Mouse (Mus musculus) neural tube, embryonic 13.5 days (tissue): ENCODE measurements around the gene Sept4. TPM values are rescaled to one million over a fixed set of nuclear protein-coding genes. Genes with fewer than 3 reads are reported as not detected.
A peak's percentile ranks its signal among the peaks of the same experiment; 100 is the strongest.

Source experiments
- ATAC-seq: fragments of 200-750 bp; cut with Nextera tagmentation; 2 replicates; pipeline ENCODE4 v1.8.0; 2017; ENCODE audit warnings: low read depth, mild to moderate bottlenecking, moderate TSS enrichment, moderate library complexity
- H3K27ac ChIP-seq: fragments of 300-500 bp; sonication (generic); replicated peaks from 2 replicates; pipeline ENCODE4 v1.5.1; 2015; ENCODE audit warnings: moderate library complexity, mild to moderate bottlenecking, inconsistent platforms
- H3K27me3 ChIP-seq: fragments of 300-500 bp; sonication (generic); 2 replicates; pipeline ENCODE4 v1.6.1; 2015; ENCODE audit warnings: mild to moderate bottlenecking, inconsistent platforms
- H3K36me3 ChIP-seq: fragments of 300-500 bp; sonication (generic); 2 replicates; pipeline ENCODE4 v1.6.1; 2015; ENCODE audit warnings: mild to moderate bottlenecking, inconsistent platforms
- H3K4me1 ChIP-seq: fragments of 300-500 bp; sonication (generic); replicated peaks from 2 replicates; pipeline ENCODE4 v1.6.1; 2015; ENCODE audit warnings: inconsistent platforms
- H3K4me2 ChIP-seq: fragments of 300-500 bp; sonication (generic); 2 replicates; pipeline ENCODE4 v1.6.1; 2015; ENCODE audit warnings: inconsistent platforms, mild to moderate bottlenecking, moderate library complexity
- H3K4me3 ChIP-seq: fragments of 300-500 bp; sonication (generic); 2 replicates; pipeline ENCODE4 v1.5.1; 2015; ENCODE audit warnings: mild to moderate bottlenecking, inconsistent platforms
- H3K9ac ChIP-seq: fragments of 300-500 bp; sonication (generic); 2 replicates; pipeline ENCODE4 v1.6.1; 2015; ENCODE audit warnings: moderate library complexity, mild to moderate bottlenecking, inconsistent platforms
- H3K9me3 ChIP-seq: fragments of 300-500 bp; sonication (generic); 2 replicates; pipeline ENCODE4 v1.6.1; 2016; ENCODE audit warnings: inconsistent platforms
- WGBS: fragments of 180-500 bp; shearing (Covaris S2); methylation state at CpG from one replicate; pipeline ENCODE4 v1.1.7; 2015; 5-methylcytosine and 5-hydroxymethylcytosine counted together
- polyA plus RNA-seq: library from polyadenylated mRNA; unstranded; fragments of >200 nt; fragmentation: Nextera tagmentation; extraction: Ambion mirVana; gene quantifications from 2 replicates; pipeline ENCODE4 v1.2.1, GENCODE M21; 2015

Sept4 gene
- polyA plus RNA-seq, 1 experiment from 2014 or later, result 27.2 TPM

- Histone ChIP-seq H3K27me3 (no peaks in the 10 kb centered on the region), H3K27ac (no peak overlapping the region), H3K9ac (no peak overlapping the region), H3K36me3 (peaks cover 93% of the 10 kb centered on the region), H3K9me3 (no peaks in the 10 kb centered on the region; the same call in 1 of the 2 replicates), H3K4me1 (no peaks in the 10 kb centered on the region; the same call in 1 of the 2 replicates), H3K4me2 (no peak overlapping the region), H3K4me3 (no peak overlapping the region)
- WGBS, result 93% methylated on average over 5 of the region's 5 CpGs
- ATAC-seq, result no peak
These were observed 46.8 kb downstream of the Sept4 start for GRCm38 (mm10) chr11:87615551-87615950.

GRCm38 (mm10) chr11:87615952-87616351 lies 47.2 kb downstream of the Sept4 start:
- Histone ChIP-seq H3K27me3 (no peaks in the 10 kb centered on the region), H3K4me1 (no peaks in the 10 kb centered on the region; the same call in 1 of the 2 replicates), H3K4me2 (no peak overlapping the region), H3K9me3 (no peaks in the 10 kb centered on the region; the same call in 1 of the 2 replicates), H3K9ac (no peak overlapping the region), H3K4me3 (no peak overlapping the region), H3K27ac (no peak overlapping the region), H3K36me3 (peaks cover 92% of the 10 kb centered on the region)
- 96% methylated on average over 2 of the region's 2 CpGs for WGBS
- no peak for ATAC-seq

- H3K4me1 ChIP-seq, result no peaks in the 10 kb centered on the region; the same call in 1 of the 2 replicates
- H3K27me3 ChIP-seq, result no peaks in the 10 kb centered on the region
- 89% methylated on average over 66 of the region's 69 CpGs for WGBS
- no peak for ATAC-seq
- H3K9me3 ChIP-seq, result no peaks in the 10 kb centered on the region; the same call in 1 of the 2 replicates
- no peak within 1 kb of the TSS for H3K27ac ChIP-seq
- peaks cover 86% of the 10 kb centered on the region for H3K36me3 ChIP-seq
- H3K9ac ChIP-seq, result no peak within 1 kb of the TSS
- no peak within 1 kb of the TSS for H3K4me3 ChIP-seq
- H3K4me2 ChIP-seq, result no peak within 1 kb of the TSS
These were observed 48.2 kb downstream of the Sept4 start, which contains the start of gene Hsf5 for GRCm38 (mm10) chr11:87616790-87617474. Gene Hsf5, plus strand, starts transcription at chr11:87617164.

GRCm38 (mm10) chr11:87617606-87618005 lies 48.9 kb downstream of the Sept4 start:
- no peak overlapping the region for H3K4me3 ChIP-seq
- no peak overlapping the region for H3K4me2 ChIP-seq
- no peak overlapping the region for H3K9ac ChIP-seq
- H3K4me1 ChIP-seq, result no peaks in the 10 kb centered on the region
- 97% methylated on average over 32 of the region's 32 CpGs for WGBS
- peaks cover 85% of the 10 kb centered on the region for H3K36me3 ChIP-seq
- H3K27me3 ChIP-seq, result no peaks in the 10 kb centered on the region
- no peaks in the 10 kb centered on the region; the same call in 1 of the 2 replicates for H3K9me3 ChIP-seq
- no peak overlapping the region for H3K27ac ChIP-seq
- 0 out of 2 replicates have a peak, but pooled peaks have one; percentile 15 for ATAC-seq

- ATAC-seq, result no peak
- no peak overlapping the region for H3K4me2 ChIP-seq
- WGBS, result 82% methylated on average over 4 of the region's 4 CpGs
- no peak overlapping the region for H3K4me3 ChIP-seq
- no peak overlapping the region for H3K9ac ChIP-seq
- peaks cover 59% of the 10 kb centered on the region for H3K36me3 ChIP-seq
- H3K27ac ChIP-seq, result no peak overlapping the region
- H3K4me1 ChIP-seq, result no peaks in the 10 kb centered on the region
- no peaks in the 10 kb centered on the region for H3K9me3 ChIP-seq
- H3K27me3 ChIP-seq, result no peaks in the 10 kb centered on the region
These were observed 54.5 kb downstream of the Sept4 start for GRCm38 (mm10) chr11:87623160-87623559.

GRCm38 (mm10) chr11:87629859-87630258 lies 61.2 kb downstream of the Sept4 start:
- Histone ChIP-seq H3K9me3 (no peaks in the 10 kb centered on the region), H3K4me2 (no peak overlapping the region), H3K4me1 (no peaks in the 10 kb centered on the region), H3K36me3 (peaks cover 14% of the 10 kb centered on the region; the same call in 1 of the 2 replicates), H3K9ac (no peak overlapping the region), H3K27ac (no peak overlapping the region), H3K27me3 (no peaks in the 10 kb centered on the region), H3K4me3 (no peak overlapping the region)
- ATAC-seq, result no peak
- 35% methylated on average over 10 of the region's 10 CpGs for WGBS

- WGBS, result 13% methylated on average over 2 of the region's 2 CpGs
- Histone ChIP-seq H3K4me1 (peaks cover 12% of the 10 kb centered on the region), H3K4me2 (peak overlapping the region; percentile 59), H3K27me3 (no peaks in the 10 kb centered on the region), H3K36me3 (peaks cover 10% of the 10 kb centered on the region; the same call in 1 of the 2 replicates), H3K9me3 (no peaks in the 10 kb centered on the region), H3K27ac (peak overlapping the region; percentile 6; the same call in 1 of the 2 replicates), H3K4me3 (peak overlapping the region; percentile 37), H3K9ac (peak overlapping the region; percentile 70)
- ATAC-seq, result no peak; the same call in 1 of the 2 replicates
These were observed 70.1 kb downstream of the Sept4 start for GRCm38 (mm10) chr11:87638793-87639192.

GRCm38 (mm10) chr11:87639206-87639605 lies 70.5 kb downstream of the Sept4 start:
- under 1% methylated on average over 29 of the region's 29 CpGs for WGBS
- Histone ChIP-seq H3K36me3 (peaks cover 10% of the 10 kb centered on the region; the same call in 1 of the 2 replicates), H3K9ac (peak overlapping the region; percentile 70), H3K27me3 (no peaks in the 10 kb centered on the region), H3K27ac (peak overlapping the region; percentile 6; the same call in 1 of the 2 replicates), H3K4me1 (peaks cover 12% of the 10 kb centered on the region), H3K4me3 (peak overlapping the region; percentile 37), H3K9me3 (no peaks in the 10 kb centered on the region), H3K4me2 (peak overlapping the region; percentile 59)
- ATAC-seq, result peak; percentile 63; the same call in 1 of the 2 replicates

Other genes with a start within 250 kb of the Sept4 start
- 22.9 and 24.3 TPM in 2 replicates for gene Ppm1e, start 209.9 kb upstream of the Sept4 start, polyA plus RNA-seq
- 6.2 and 7.0 TPM in 2 replicates for gene Rad51c, start 163.9 kb upstream of the Sept4 start, polyA plus RNA-seq
- 0.32 and 1.4 TPM in 2 replicates for gene Tex14, start 163.8 kb upstream of the Sept4 start, polyA plus RNA-seq
- not detected in 2 replicates for gene Gm11492, start 2.2 kb upstream of the Sept4 start, polyA plus RNA-seq
- gene Mtmr4, start 23.3 kb downstream of the Sept4 start, polyA plus RNA-seq, result 54.4 and 58.2 TPM in 2 replicates
- gene Hsf5, start 48.3 kb downstream of the Sept4 start, polyA plus RNA-seq, result 0.59 and 0.63 TPM in 2 replicates
- 0.59 and 0.68 TPM in 2 replicates for gene Rnf43, start 93.8 kb downstream of the Sept4 start, polyA plus RNA-seq
- gene Supt4a, start 168.6 kb downstream of the Sept4 start, polyA plus RNA-seq, result 165 and 166 TPM in 2 replicates
- 24.9 and 27.0 TPM in 2 replicates for gene Tspoap1, start 191.6 kb downstream of the Sept4 start, polyA plus RNA-seq
- gene Mpo, start 224.7 kb downstream of the Sept4 start, polyA plus RNA-seq, result 1.2 and 1.5 TPM in 2 replicates